Mouse (Mus musculus) mouse trophoblast stem cell (cell line): ENCODE measurements around the gene Grik3.

Source experiments
- in situ Hi-C, 2 experiments: fragments of 300-500 bp; cut with MseI, MboI; formaldehyde crosslinking; loops; 2 replicates in 1 of 2; 3 replicates in 1 of 2; pipeline ENCODE4 v1.15.1; 2025

The Grik3 gene

DNA sequence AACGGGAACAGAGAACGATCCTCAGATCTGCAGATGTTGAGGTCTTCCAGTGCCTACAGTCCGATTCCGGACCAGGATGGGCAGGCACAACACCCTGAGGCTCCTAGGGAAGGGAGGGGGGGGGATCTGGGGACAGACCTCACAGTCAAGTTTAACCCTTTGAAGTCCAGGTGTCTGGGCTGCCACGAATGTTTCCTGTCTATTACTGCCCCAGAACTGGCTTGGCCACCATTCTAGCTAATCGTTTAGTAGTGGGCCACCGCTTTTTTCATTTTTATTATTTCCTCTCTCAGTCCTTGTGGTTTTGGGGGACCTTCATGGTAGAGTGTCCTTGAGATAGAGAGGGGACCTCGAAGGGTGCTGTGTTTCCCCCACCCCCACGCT is 1.6 kb downstream of the Grik3 start:
- in situ Hi-C loops = no loop called here

DNA sequence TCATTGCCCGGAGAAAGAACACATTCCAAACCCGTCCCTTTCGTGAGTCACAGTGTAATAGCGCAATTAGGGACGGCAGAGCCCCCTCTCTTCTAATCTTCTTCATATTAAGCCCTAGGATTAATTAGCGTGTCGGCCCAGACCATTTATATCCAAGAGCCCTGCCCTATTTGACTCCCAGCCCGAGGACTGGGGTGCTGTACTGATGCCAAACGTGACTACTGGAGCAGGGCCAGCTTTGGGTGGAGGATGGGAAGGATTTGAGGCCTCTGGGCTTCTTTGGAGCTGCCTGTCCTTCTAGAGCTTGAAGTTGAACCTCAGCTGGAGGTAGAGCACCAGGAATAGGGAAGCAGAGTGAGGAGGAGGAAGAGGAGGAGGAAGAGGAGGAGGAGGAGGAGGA is 2.2 kb downstream of the Grik3 start:
- in situ Hi-C loops = no loop called here

DNA sequence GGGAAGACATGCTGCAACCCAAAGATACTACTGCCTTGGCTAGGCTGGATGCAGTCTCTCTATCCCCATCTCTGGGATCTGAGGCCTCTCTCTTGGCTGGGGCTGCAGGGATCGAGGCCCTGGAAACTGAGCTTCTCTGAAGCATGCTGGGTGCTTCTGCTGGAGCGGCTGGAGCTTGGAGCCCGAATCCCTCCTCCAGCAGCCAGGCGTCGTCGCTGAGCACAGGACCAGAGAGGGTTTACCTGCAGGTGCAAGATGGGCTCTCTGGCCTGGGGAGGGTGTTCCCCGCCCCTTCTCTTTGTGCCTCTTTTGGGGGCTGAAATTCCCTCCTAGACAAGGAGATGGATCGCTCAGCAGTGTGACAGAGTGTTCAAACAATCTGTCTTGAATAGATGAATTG is 2.6 kb downstream of the Grik3 start:
- in situ Hi-C loops = no loop called here

DNA sequence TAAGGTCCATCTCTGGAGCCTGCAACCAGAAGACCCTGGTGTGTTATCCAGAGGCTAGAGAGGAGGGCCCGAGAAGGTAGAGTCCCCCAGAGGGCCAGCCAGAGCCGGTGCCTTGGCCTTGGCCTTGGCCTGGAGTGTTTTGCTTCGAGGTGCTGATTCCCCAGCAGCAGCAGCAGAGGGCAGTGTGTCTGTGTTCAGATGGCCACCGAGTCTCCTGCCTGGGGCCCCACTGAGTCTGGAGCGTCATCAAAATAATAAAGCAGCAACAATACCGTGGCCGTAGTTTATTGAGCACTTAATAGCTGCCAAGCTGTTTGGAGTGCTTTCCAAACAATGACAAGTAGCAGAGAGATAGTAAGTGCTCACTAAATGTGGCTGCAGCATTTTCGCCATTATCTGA is 5.0 kb downstream of the Grik3 start:
- in situ Hi-C loops = no loop called here

DNA sequence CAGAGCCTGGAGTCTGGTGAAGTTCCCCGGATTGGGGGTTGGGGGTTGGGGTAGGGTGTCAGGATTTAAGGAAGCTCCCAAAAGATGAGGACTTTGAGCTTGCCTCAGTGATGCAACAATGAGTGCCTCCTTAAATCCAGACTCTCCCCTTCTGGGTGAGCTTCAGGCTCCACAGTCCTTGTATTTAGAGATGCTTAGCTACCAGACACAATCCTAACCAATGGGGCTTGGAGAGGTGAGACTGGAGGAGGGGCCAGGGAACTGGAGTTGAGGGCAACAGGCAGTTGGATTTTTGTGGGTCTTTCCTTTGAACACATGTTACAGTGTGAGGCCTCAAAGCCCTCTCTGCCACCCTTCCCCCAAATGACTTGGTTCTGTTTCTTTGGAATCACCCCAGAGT is 6.5 kb downstream of the Grik3 start:
- in situ Hi-C loops = no loop called here

DNA sequence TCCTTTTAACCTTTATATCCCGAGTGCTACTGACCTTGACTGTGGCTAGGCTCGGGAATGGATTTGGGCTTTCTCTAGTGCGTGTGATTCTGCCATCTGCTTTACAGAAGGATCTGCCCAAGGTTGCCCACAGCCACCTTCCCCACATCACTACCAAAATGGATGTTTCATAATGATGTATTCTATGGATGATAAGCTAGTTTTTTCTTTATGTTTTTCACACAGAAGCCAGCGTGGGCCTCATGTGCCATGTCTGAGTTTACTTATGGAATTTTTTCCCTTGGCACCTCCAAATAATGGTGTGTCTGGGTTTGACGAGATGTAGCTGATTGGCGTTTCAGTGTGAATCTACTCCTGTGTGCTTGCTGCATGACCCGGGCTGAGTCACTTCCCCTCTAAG is 7.0 kb downstream of the Grik3 start:
- in situ Hi-C loops = no loop called here

DNA sequence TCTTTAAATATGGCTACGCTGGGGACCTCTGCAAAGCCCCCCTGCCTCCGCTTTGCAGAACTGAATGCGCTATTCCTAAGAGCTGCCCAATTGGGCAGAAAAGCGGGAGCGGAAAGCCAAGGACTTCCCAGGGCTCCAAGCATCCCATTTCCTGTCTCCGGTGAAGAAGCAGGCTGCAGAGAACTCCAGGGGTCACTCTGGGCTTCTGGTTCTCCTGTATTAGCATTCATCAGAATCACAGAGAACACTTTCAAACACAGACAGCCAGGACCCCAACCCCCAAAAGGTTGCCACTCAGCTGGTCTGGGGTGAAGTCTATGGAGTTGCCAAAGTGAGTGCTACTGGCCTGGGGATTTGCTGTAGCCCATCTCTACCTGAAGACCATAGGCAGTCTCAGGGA is 8.4 kb downstream of the Grik3 start:
- in situ Hi-C loops = no loop called here

DNA sequence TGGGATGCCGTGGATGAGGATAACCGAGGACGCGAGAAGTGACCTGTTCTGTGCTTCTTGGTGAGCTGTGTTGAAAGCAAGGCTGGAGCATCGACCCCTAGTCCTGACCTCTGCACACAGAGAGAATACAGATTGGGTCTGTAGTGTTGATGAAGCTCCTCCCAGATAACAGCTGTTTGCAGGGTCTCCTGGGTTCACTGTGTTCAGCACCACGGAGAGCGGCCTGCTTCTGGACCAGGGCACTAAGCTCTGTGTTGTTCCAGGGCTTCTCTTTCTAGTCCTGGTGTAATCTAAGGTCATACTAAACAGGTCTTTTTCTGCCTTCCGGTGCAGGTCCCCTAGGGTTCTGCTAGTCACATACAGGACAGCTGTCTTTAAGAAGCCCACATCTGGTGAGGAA is 12.4 kb downstream of the Grik3 start:
- in situ Hi-C loops = no loop called here

DNA sequence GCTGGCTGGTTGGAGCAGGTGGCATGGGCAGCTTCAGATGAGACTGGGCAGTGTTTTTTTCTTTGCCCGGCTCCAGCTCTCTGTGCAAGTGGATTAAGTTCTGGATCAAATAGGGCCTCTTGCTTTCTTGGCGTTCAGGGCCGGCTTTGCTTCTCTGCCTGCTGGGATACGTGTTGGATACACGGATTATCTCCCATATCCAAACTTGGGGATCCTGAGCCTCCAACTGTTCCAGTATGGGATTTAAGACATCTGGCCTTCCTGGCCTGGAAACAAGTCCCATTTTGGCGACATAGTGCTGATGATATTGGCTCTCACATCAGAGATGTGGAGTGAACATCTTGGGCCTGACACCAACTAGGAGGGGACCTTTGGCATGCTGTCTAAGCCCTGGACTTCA is 21.9 kb downstream of the Grik3 start:
- in situ Hi-C loops = no loop called here

DNA sequence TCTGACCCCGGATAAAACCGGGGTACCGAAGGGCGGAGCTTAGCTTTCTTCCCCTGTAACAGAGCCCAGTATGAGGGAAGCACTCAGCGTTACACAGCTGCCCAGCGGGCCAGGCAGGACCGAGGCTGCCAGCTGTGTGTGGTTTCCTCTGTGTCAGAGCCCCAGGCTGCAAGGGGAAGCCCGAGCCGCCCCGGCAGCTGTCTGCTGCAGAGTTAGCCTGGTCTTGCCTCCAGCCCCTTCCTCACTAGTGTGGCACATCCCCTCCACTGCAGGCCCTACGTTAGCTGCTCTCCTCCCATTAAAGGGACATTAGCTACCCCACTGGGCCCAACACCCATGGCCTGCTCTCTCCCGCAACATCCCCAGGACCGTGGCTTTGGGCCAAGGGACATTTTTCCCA is 25.1 kb downstream of the Grik3 start:
- in situ Hi-C loops = no loop called here

DNA sequence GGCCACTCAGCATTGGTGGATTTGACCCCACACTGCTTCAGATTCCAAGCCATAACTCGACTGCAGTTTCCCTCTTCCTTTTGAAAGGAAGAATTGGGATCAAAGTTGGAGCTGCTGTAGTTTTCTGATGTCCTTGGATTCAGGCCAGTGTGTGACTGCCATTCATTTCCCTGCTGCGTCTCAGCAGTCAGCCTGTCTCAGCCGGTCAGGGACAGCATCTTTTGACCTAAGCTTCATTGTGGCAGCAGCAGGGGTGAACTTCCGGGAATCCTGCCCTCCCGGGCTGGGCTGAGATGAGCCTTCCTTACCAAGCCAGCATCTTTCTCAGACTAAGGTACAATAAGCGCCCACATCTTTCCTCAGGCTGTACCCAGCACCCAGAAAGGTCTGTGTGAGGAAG is 26.1 kb downstream of the Grik3 start:
- in situ Hi-C loops = no loop called here

DNA sequence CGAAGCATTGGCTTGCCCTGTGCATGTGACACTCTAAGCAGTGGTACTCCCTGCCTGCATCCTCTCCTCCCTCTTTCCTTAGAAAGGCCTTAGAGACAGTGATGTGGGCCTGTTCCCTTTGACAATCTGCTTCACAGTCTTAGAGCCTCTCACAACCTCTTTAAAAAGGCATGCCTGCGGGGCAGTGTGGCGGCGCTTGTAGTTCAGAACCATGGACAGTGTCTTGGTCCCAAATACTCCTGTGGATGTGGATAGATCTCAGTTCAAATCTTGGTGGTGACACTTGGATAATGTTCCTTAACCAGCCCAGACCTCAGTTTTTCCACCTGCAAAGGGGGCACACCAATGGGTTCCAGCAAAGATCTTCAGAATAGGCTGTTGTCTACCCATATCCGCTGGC is 28.4 kb downstream of the Grik3 start:
- in situ Hi-C loops = no loop called here

DNA sequence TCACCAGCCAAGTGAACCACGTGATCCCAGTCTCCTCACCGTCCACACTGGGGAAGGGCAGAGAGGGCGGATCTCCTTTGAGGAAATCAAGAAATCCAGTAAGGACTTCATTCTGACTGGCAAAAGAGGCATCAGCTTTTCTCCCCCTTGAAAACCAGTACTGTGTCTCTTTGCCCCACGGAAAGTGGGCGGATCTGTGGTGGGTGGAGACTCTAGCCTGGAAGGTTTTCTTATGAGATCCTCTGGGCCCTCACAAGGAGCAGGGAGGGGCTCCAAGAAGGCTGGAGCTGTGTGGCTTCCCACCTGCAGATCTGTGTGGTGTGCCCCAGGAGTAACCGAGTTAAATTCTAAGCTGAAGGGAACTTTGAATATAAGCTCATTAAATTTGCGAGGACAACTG is 32.4 kb downstream of the Grik3 start:
- in situ Hi-C loops = no loop called here

DNA sequence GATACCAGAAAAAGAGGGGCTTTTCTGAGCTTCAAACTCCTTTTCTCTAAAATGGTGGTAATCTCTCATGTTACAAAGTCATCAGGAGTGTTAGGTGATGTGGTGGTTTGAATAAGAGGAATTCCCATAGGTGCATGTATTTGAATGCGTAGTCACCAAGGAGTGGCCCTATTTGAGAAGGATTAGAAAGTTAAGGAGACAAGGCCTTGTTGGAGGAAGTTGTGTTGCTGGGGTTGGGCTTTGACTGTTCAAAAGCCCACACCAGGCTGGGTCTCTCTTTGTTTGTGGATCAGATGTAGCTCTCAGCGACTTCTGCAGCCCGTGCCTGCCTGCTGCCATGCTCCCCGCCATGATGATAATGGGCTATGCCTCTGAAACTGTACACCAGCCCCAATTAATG is 34.8 kb downstream of the Grik3 start:
- in situ Hi-C loops = no loop called here

DNA sequence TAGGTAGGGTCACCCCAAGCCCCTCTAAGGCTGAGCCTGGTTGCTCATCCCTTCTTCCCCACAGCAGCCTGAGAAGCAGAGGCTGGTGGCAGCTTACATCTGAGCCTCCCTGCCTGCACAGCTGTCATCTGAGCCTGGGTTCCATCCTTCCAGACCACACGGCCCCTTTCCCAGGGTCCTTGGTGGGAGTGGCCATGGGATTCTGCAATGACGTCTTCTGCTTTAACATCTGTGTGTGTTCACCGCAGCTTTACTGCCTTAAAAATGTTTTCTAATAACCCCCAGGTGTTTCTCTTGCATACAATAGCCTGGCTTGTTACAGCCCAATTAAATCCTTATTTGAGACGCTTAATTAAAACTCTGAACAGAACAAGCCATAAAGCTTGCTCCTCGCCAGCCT is 35.9 kb downstream of the Grik3 start:
- in situ Hi-C loops = no loop called here

DNA sequence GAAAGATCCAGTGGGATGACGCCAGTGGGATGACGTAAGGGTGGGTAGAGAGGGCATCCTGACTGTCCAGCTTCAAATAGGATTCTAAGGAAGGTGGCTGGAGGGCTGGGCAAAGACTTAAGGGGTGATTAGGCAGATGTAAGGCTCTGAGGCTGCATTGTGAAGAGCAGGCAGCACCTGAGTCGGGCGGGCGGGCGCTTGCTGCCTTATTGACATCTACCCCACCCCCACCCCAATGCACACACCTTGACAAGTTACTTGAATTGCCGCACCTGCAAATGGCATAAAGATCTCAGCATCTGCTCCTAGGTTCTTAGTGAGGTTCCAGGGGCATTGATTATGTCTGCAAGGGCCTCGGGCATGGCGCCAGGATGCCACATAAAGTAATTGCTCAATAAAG is 43.5 kb downstream of the Grik3 start:
- in situ Hi-C loops = no loop called here

DNA sequence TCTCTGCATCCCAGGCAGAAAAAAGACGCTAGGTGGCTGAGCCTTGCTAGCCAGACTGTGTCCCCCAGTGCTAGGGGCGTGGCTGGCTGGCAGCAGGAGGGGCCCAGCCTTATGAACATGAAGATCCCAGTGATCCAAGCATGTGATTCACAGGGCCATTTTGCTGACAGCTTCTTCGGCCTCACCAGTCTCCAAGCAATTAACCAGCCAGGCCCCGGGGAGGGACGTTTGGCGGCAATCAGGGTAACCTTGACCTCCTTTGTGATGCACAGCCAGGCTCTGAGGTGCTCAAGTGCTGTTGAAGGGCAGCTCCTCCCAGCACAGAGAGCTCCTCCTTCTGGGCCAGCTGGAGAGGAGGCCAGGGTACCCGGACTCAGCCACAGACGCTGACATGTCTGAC is 43.9 kb downstream of the Grik3 start:
- in situ Hi-C loops = no loop called here

DNA sequence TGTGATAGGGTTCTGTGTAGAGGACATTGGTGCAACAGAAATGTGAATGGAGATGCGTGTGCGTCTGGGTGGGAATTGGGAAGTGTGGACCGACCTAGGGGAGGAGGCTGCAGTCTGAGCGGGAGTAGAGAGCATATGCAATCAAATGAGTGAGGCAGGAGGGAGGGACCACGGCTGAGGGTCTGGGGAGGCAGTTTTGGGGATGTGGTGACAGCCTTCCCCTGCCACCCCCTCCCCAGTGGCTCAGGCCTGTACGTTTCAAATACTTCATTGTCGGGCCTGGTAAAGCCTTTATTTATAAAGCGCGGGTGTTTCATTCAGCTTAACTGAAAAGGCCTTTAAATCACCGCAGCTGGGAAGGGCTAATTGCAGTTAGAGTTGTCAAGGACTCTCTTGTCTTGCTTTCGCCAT is 44.5 kb downstream of the Grik3 start:
- in situ Hi-C loops = no loop called here

DNA sequence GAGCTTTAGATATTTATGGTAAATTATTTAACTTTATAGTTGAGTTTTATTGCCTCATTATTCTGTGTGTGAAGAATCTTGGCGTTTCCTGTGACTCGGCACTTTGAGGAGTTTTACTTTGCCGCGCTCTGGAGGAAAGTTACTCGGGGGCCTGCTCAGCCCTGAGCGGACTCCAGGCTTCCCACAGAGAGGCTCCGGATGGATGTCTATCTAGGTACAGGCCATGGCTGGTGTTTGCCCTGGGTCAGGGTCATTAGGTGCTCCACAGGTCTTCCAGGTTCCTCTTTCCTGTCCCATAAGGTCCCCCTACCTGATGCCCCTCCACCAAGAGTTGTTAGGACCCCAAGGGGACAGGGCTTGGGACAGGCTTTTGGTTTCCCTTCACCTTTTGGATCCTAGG is 45.0 kb downstream of the Grik3 start:
- in situ Hi-C loops = no loop called here

DNA sequence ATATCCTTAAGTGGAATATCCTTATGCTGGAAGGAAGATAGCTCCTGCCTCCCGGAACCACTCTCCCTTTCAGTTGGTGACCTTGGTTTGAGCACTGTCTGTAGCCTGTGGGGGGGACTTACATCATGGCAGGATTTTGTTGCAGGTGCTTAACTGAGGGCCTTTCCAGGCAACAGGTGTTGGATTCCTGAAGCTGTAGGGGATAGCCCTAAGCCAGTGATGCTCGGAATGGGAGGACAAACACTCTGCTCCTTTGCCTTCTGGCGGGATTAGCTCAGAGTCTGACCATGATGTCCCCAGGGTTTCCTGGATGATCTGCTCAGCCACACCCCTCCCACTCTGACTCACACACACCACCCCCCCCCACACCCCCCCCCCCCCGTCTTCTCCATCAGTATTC is 45.5 kb downstream of the Grik3 start:
- in situ Hi-C loops = no loop called here

DNA sequence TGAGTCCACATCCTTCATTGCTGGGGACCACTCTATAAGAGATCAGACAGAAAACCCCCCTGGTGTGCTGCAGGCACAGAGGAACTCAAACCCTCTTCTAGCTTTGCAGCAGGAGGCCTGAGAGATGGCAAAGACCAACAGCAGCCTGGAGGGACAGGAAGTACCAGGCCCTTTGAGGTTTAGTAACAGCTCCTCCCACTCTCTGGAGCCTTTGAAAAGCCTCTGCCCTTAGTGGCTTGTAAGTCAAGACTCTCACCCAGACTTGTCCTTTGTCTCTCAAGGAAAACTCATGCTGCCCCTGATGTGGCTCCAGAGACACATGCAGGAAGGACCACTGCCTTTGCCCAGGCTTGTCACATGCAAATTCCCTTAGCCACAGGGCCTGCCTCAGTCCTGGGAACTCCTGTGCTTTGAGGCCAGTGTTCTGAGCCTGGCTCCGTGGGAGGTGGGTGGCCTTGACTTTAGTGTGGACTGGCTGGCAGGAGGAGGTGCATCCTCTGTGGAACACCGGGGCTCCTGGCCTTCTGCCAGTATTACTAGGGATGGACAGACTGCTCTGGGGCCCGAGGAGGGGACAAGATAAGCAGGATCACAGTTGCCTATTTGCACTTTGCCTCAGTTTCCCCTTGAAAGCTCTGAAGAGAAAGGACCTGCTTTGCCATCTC is 47.9 kb downstream of the Grik3 start:
- in situ Hi-C loops = no loop called here

DNA sequence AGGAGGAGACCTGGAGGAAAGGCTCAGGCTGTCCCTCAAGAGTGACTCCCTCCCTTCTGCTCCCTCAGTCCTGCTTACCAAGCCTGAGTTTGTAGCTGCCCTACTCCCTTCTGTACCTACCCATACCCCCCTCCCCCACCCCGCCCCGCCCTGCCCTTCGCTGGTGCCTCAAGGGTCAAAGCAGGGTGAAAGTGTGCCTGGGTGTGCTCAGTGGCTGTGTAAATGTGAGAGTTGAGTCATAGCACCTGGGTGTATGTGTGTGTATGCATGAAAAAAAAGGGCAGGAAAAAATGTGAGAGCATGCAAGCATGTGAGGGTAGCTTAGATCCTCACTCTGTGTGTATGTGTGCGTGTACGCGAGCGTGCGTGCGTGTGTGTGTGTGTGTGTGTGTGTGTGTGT is 49.1 kb downstream of the Grik3 start:
- in situ Hi-C loops = no loop called here

DNA sequence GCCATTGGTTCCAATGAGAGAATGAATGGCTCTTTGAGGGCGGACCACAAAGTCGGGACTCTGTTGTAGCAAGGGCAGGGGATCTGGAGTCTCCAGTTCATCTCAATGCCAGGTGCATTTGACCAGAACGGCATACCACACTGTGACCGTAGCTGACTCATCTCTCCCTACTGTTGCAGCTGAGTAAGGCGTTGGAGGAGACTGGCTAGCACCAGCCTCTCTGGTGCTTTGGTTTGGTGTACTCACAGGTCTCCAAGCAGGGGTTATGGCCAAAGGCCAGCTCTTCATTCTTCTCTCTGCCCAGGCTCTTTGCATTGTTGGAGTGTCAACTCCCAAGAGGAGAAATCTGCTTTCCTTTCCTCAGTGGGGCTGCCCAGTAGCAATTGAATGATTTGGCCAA is 52.7 kb downstream of the Grik3 start:
- in situ Hi-C loops = no loop called here

DNA sequence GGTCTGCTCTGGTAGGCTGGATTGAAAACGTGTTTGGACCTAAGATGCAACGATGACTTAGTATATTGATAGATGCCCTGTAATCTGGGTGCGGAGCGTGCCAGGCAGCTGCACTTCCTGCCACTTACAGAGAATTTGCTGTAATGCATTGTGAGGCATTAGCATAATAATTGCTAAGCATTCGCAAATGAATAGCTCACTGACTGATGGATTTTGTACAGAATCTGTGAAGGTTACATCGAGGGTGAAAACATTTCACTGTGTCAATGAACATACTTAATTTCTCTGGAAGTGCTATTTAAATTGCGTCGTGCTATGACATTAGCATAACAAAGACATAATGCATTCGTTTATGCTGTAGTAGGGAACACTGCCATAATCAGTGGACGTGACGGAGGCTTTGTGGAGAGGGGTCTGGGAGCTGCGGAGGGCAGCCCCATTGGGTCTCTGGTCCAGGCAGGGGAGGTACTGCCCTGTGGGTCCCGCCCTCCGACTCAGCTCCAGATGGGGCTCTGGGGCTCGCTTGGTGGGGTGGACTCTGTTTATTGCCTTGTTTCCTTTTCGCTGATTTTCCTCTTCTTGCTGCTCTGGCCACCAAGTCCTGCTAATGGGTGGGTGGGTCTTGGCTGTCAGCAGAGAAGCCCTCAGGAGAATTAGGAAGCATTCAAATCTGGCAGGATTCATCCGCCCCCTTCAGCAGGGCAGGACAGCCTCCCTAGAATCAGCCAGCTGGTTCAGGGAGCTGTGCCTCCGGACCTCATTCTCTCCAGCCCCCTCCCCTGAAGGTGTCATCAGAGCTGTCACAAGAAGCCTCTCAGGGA is 54.7 kb downstream of the Grik3 start:
- in situ Hi-C loops = no loop called here
